Mouse (Mus musculus) kidney, adult 2 months (tissue): ENCODE results near the gene Cers6.

Experiments used
- CTCF ChIP-seq: fragments of 200-500 bp; conservative IDR thresholded peaks from 2 replicates; pipeline ENCODE4 v1.5.1; 2011; ENCODE audit warnings: low read depth, mild to moderate bottlenecking, control low read depth, low read length, moderate library complexity, mixed read lengths; ENCODE audit not compliant: insufficient read depth, insufficient read length
- POLR2A ChIP-seq: fragments of 200-500 bp; IDR thresholded peaks from one replicate; pipeline ENCODE4 v1.6.1; 2011; ENCODE audit warnings: low read depth, low read length, control low read depth

DNA sequence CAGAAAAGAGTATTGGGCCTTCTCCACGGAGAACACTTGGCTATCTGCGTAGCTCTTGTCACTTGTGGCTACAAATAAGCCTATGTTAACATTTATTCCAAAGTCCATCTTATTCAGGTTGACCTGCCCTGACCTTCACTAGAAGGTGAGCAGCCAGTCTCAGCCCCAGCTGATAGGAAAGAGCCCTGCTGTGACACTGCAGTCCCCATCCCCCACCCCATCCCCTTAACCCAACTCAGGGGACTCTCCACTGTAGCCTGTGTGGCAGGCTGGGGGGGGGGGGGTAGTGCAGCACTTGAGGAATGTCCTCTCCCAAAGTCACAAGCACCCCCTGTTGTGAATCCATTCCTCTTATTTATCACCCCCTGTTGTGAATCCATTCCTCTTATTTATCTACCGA is 270.8 kb downstream of the Cers6 start:
- TF ChIP-seq POLR2A, result no peak
- no peak for TF ChIP-seq CTCF
